Mouse (Mus musculus) liver, adult 2 months (tissue): Measurements from ENCODE around the gene Tbcb.

Experiments
- CTCF ChIP-seq: fragments of 200-500 bp; IDR thresholded peaks from 2 replicates; pipeline ENCODE4 v1.5.1; 2011; ENCODE audit warnings: low read depth, low read length, control low read depth
- POLR2A ChIP-seq: fragments of 200-500 bp; IDR thresholded peaks from 2 replicates; pipeline ENCODE4 v1.6.1; 2011; ENCODE audit warnings: low read length, control low read depth; ENCODE audit not compliant: insufficient read depth; ENCODE audit errors: extremely low read depth

DNA sequence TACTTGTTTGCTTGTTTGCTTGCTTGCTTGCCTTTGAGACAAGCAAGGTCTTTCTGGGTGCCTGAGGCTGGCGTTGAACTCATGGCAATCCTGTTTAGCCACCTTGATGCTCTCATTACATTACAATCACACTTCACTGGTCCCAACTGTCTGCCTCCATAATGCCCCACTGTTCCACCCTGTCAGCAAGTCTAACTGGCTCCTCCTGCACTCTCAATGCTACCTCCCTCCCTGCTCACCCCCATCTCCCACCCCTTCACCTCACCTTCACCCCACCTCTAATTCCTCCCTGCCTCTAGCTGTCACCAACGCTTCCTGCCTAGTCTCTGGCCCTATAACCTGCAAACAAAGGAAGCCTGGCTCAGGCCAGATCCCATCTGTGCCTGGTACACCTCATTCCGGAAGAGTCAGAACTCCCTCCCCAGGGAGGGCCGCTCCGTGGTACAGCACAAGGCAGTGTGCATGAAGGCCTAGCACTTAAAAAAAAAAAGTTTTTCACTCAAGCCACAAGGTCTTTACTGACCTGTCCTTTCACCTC lies 34.4 kb downstream of the Tbcb start:
- TF ChIP-seq CTCF (no peak), POLR2A (no peak)
